Mouse (Mus musculus) erythroblast, embryonic 14.5 days (primary cell): ENCODE measurements around the gene Ubp1.

ENCODE experiments used
- GATA1 ChIP-seq: IDR thresholded peaks from 2 replicates; pipeline ENCODE4 v1.6.1; 2012; ENCODE audit warnings: low read length, inconsistent platforms, mixed read lengths
- TAL1 ChIP-seq: IDR thresholded peaks from 3 replicates; pipeline ENCODE4 v1.6.1; 2012; ENCODE audit warnings: low read length, inconsistent platforms, mixed read lengths

- TF ChIP-seq GATA1, result no peak
- no peak for TF ChIP-seq TAL1
Observed at GRCm38 (mm10) chr9:113903136-113903535, 27.6 kb upstream of the Ubp1 start.
